Mouse (Mus musculus) hindbrain, embryonic 12.5 days (tissue): ENCODE results near the gene Map3k4. TPM values are rescaled to one million over a fixed set of nuclear protein-coding genes. Genes with fewer than 3 reads are reported as not detected.

Source experiments
- ATAC-seq: fragments of 200-750 bp; cut with Nextera tagmentation; 2 replicates; pipeline ENCODE4 v1.8.0; 2017; ENCODE audit warnings: moderate TSS enrichment; ENCODE audit not compliant: low FRiP score
- H3K27ac ChIP-seq: fragments of 300-500 bp; sonication (generic); 2 replicates; pipeline ENCODE4 v1.5.1; 2016; ENCODE audit warnings: mild to moderate bottlenecking
- H3K27me3 ChIP-seq: fragments of 300-500 bp; sonication (generic); 2 replicates; pipeline ENCODE4 v1.6.1; 2016; ENCODE audit warnings: mild to moderate bottlenecking
- H3K36me3 ChIP-seq: fragments of 300-500 bp; sonication (generic); 2 replicates; pipeline ENCODE4 v1.6.1; 2016; ENCODE audit warnings: mild to moderate bottlenecking
- H3K4me1 ChIP-seq: fragments of 300-500 bp; sonication (generic); 2 replicates; pipeline ENCODE4 v1.6.1; 2016
- H3K4me2 ChIP-seq: fragments of 300-500 bp; sonication (generic); replicated peaks from 2 replicates; pipeline ENCODE4 v1.6.1; 2016; ENCODE audit warnings: mild to moderate bottlenecking
- H3K4me3 ChIP-seq: fragments of 300-500 bp; sonication (generic); 2 replicates; pipeline ENCODE4 v1.5.1; 2016; ENCODE audit warnings: mild to moderate bottlenecking
- H3K9ac ChIP-seq: fragments of 300-500 bp; sonication (generic); 2 replicates; pipeline ENCODE4 v1.6.1; 2016; ENCODE audit warnings: mild to moderate bottlenecking, moderate library complexity
- H3K9me3 ChIP-seq: fragments of 300-500 bp; sonication (generic); replicated peaks from 2 replicates; pipeline ENCODE4 v1.6.1; 2016; ENCODE audit warnings: mild to moderate bottlenecking
- WGBS: fragments of 180-500 bp; shearing (Covaris S2); methylation state at CpG from one replicate; pipeline ENCODE4 v1.1.7; 2016; 5-methylcytosine and 5-hydroxymethylcytosine counted together
- polyA plus RNA-seq: library from polyadenylated mRNA; unstranded; fragments of >200 nt; fragmentation: Nextera tagmentation; extraction: Ambion mirVana; gene quantifications from 2 replicates; pipeline ENCODE4 v1.2.1, GENCODE M21; 2016

Map3k4 gene
- polyA plus RNA-seq, 1 experiment from 2014 or later = 60.3 TPM

GRCm38 (mm10) chr17:12262851-12263250 is 55.7 kb downstream of the Map3k4 start:
- Histone ChIP-seq H3K4me1 (peaks cover 16% of the 10 kb centered on the region), H3K36me3 (peaks cover 28% of the 10 kb centered on the region), H3K27me3 (no peaks in the 10 kb centered on the region), H3K9me3 (no peaks in the 10 kb centered on the region), H3K27ac (no peak overlapping the region), H3K4me3 (no peak overlapping the region), H3K9ac (no peak overlapping the region), H3K4me2 (no peak overlapping the region)
- WGBS = 88% methylated on average over 8 of the region's 8 CpGs
- no peak for ATAC-seq

- Histone ChIP-seq H3K4me3 (no peak overlapping the region), H3K27ac (no peak overlapping the region), H3K9me3 (no peaks in the 10 kb centered on the region), H3K9ac (no peak overlapping the region), H3K4me2 (no peak overlapping the region), H3K4me1 (peaks cover 10% of the 10 kb centered on the region), H3K36me3 (peaks cover 37% of the 10 kb centered on the region), H3K27me3 (no peaks in the 10 kb centered on the region)
- WGBS = 71% methylated on average over 2 of the region's 2 CpGs
- no peak for ATAC-seq
Observed at GRCm38 (mm10) chr17:12261887-12262286, 56.7 kb downstream of the Map3k4 start.

GRCm38 (mm10) chr17:12261376-12261775 is 57.2 kb downstream of the Map3k4 start:
- no peak overlapping the region for H3K27ac ChIP-seq
- no peaks in the 10 kb centered on the region for H3K9me3 ChIP-seq
- H3K9ac ChIP-seq = no peak overlapping the region
- no peak for ATAC-seq
- no peak overlapping the region for H3K4me2 ChIP-seq
- no peak overlapping the region for H3K4me3 ChIP-seq
- H3K36me3 ChIP-seq = peaks cover 42% of the 10 kb centered on the region
- H3K4me1 ChIP-seq = peaks cover 6% of the 10 kb centered on the region
- WGBS = 87% methylated on average over 7 of the region's 7 CpGs
- no peaks in the 10 kb centered on the region for H3K27me3 ChIP-seq

GRCm38 (mm10) chr17:12259957-12260356 is 58.6 kb downstream of the Map3k4 start:
- H3K4me3 ChIP-seq = no peak overlapping the region
- H3K4me2 ChIP-seq = no peak overlapping the region
- 91% methylated on average over 8 of the region's 8 CpGs for WGBS
- H3K36me3 ChIP-seq = peaks cover 56% of the 10 kb centered on the region
- no peaks in the 10 kb centered on the region for H3K4me1 ChIP-seq
- H3K27ac ChIP-seq = no peak overlapping the region
- ATAC-seq = no peak
- H3K9me3 ChIP-seq = no peaks in the 10 kb centered on the region
- no peaks in the 10 kb centered on the region for H3K27me3 ChIP-seq
- no peak overlapping the region for H3K9ac ChIP-seq

DNA sequence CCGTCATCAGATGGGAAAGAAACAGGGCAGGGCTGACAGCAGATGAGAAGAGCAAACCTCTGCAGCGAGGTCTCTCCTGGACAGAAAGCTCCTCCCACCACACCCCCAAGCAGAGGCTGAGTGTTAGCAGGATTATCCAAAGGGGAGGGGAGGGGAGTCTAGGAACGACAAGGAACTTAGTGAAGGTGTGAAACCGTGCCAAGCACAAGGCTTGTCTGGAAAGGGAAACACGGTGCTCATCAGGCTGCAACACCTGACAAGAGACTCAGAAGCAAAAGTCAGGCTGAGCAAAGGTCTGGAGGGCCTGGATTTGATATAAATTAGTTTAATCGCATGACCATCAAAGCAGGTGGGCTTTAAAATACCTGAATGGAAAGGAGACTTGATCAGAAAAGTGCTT is 60.1 kb downstream of the Map3k4 start:
- Histone ChIP-seq H3K4me3 (no peak overlapping the region), H3K27me3 (no peaks in the 10 kb centered on the region), H3K4me2 (no peak overlapping the region), H3K27ac (no peak overlapping the region), H3K36me3 (peaks cover 66% of the 10 kb centered on the region), H3K9me3 (no peaks in the 10 kb centered on the region), H3K9ac (no peak overlapping the region), H3K4me1 (no peaks in the 10 kb centered on the region)
- ATAC-seq = no peak
- WGBS = 84% methylated on average over 6 of the region's 6 CpGs

- Histone ChIP-seq H3K4me3 (no peak overlapping the region), H3K9ac (no peak overlapping the region), H3K27ac (no peak overlapping the region), H3K4me2 (no peak overlapping the region), H3K36me3 (peaks cover 87% of the 10 kb centered on the region), H3K27me3 (no peaks in the 10 kb centered on the region), H3K4me1 (no peaks in the 10 kb centered on the region), H3K9me3 (peaks cover 6% of the 10 kb centered on the region; the same call in 1 of the 2 replicates)
- no peak for ATAC-seq
- WGBS = 98% methylated on average over 11 of the region's 11 CpGs
Observed at GRCm38 (mm10) chr17:12256142-12256541, 62.5 kb downstream of the Map3k4 start.

DNA sequence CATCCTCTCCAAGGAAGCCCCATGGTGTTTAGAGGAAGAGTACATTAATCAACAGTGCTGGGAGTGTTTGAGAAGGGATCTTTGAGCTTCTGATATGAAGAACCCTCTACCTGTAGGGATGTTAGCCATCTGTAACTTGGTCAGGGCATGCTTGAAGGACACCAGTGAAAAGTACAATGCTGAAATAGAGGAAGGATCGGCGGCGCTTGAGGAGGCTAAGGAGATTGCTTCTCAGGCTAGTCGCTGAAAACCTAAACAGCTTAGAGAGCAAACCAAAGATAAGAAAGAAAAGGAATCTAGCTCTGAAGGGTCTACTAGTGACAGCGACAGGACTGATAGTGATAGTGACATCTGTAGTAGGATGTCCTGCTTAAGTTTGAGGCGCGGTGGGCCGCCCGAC is 68.0 kb downstream of the Map3k4 start:
- WGBS = 96% methylated on average over 9 of the region's 9 CpGs

DNA sequence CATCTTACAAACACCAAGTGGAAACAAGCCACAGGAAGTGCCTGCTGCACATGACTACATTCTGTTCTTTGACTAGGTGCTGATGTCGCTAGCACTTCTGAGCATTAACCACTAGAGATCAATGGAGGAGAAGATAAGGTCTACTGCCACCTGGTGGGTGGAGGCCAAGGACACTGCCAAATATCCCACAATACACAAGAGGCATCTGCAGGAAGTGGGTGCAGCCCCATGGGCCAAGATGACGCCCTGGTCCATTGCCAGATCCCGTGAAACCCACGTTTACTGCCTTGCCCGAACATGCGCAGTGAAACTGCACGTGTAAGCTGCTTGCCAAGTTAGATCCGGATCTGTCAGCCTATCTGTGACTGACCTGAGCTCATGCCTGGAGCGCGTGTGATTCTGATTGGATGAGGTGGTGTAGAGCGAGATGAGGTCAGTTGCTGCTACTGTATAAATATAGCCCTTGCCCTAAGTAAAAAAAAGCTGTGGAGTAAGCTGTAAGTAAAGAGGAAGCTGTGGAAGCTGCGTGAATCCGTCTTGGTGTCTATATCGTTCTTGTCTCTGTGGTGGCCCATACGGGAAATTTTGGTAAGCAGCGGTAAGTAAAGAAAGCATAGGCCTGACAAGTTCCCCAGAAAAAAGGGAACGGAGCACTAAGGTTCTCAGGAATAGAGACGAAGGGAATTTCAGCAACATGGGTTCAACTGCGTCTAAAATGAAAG is 68.7 kb downstream of the Map3k4 start:
- H3K36me3 ChIP-seq = peaks cover 74% of the 10 kb centered on the region
- whole genome bisulfite sequencing = 95% methylated on average over 19 of the region's 19 CpGs

More for the DNA sequence above, 68.0 kb downstream of the Map3k4 start:
- H3K4me3 ChIP-seq = no peak overlapping the region
- H3K36me3 ChIP-seq = peaks cover 80% of the 10 kb centered on the region
- H3K4me1 ChIP-seq = no peaks in the 10 kb centered on the region
- H3K9me3 ChIP-seq = peaks cover 6% of the 10 kb centered on the region; the same call in 1 of the 2 replicates
- no peak overlapping the region for H3K4me2 ChIP-seq
- no peaks in the 10 kb centered on the region for H3K27me3 ChIP-seq
- no peak overlapping the region for H3K9ac ChIP-seq
- no peak overlapping the region for H3K27ac ChIP-seq
- ATAC-seq = no peak

GRCm38 (mm10) chr17:12240701-12241100 is 77.9 kb downstream of the Map3k4 start:
- H3K27me3 ChIP-seq = no peaks in the 10 kb centered on the region
- no peak overlapping the region for H3K4me2 ChIP-seq
- 87% methylated on average over 3 of the region's 3 CpGs for WGBS
- H3K9me3 ChIP-seq = no peaks in the 10 kb centered on the region
- H3K4me3 ChIP-seq = no peak overlapping the region
- H3K27ac ChIP-seq = no peak overlapping the region
- no peaks in the 10 kb centered on the region for H3K4me1 ChIP-seq
- no peak for ATAC-seq
- peaks cover 59% of the 10 kb centered on the region for H3K36me3 ChIP-seq
- no peak overlapping the region for H3K9ac ChIP-seq

More for the DNA sequence above, 68.7 kb downstream of the Map3k4 start:
- Histone ChIP-seq H3K4me3 (no peak overlapping the region), H3K4me1 (no peaks in the 10 kb centered on the region), H3K9me3 (peaks cover 6% of the 10 kb centered on the region; the same call in 1 of the 2 replicates), H3K9ac (no peak overlapping the region), H3K4me2 (no peak overlapping the region), H3K27me3 (no peaks in the 10 kb centered on the region), H3K27ac (no peak overlapping the region)
- no peak for ATAC-seq

GRCm38 (mm10) chr17:12232724-12233123 is 85.9 kb downstream of the Map3k4 start:
- H3K27me3 ChIP-seq = no peaks in the 10 kb centered on the region
- peaks cover 80% of the 10 kb centered on the region for H3K36me3 ChIP-seq
- no peak for ATAC-seq
- no peaks in the 10 kb centered on the region for H3K9me3 ChIP-seq
- H3K9ac ChIP-seq = no peak overlapping the region
- no peaks in the 10 kb centered on the region for H3K4me1 ChIP-seq
- no peak overlapping the region for H3K4me3 ChIP-seq
- no peak overlapping the region for H3K27ac ChIP-seq
- H3K4me2 ChIP-seq = no peak overlapping the region
- 96% methylated on average over 6 of the region's 6 CpGs for WGBS

DNA sequence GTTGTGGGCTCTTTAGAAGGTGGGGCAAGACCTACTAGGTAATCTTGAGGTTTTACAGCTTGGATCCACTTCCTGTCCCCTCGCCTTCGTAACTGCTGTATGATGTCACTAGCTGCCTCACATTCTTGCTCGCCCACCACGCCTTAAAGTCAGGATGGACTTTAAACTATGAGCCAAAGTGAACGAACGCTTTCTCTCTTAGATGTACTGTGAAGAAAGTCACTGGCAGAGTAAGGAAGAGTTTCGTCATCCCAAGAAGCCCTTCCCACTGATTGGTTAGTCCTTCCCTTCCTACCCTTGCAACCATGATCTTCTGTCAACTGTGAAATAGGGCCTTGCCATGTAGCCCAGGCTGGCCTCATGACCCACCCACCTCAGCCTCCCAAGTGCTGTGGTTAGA is 87.5 kb downstream of the Map3k4 start:
- ATAC-seq = no peak
- 94% methylated on average over 7 of the region's 7 CpGs for WGBS
- no peaks in the 10 kb centered on the region for H3K9me3 ChIP-seq

GRCm38 (mm10) chr17:12230167-12230566 is 88.4 kb downstream of the Map3k4 start:
- 83% methylated on average over 6 of the region's 6 CpGs for WGBS
- H3K27ac ChIP-seq = no peak overlapping the region
- no peaks in the 10 kb centered on the region for H3K27me3 ChIP-seq
- no peaks in the 10 kb centered on the region for H3K4me1 ChIP-seq
- no peak overlapping the region for H3K4me2 ChIP-seq
- peak; percentile 38; the same call in 1 of the 2 replicates for ATAC-seq
- no peak overlapping the region for H3K9ac ChIP-seq
- H3K9me3 ChIP-seq = no peaks in the 10 kb centered on the region
- no peak overlapping the region for H3K4me3 ChIP-seq
- peaks cover 72% of the 10 kb centered on the region for H3K36me3 ChIP-seq

More for the DNA sequence above, 87.5 kb downstream of the Map3k4 start:
- H3K36me3 ChIP-seq = peaks cover 81% of the 10 kb centered on the region
- H3K9ac ChIP-seq = no peak overlapping the region
- no peaks in the 10 kb centered on the region for H3K27me3 ChIP-seq
- no peaks in the 10 kb centered on the region for H3K4me1 ChIP-seq
- no peak overlapping the region for H3K4me3 ChIP-seq
- no peak overlapping the region for H3K4me2 ChIP-seq
- H3K27ac ChIP-seq = no peak overlapping the region

GRCm38 (mm10) chr17:12229756-12230155 is 88.8 kb downstream of the Map3k4 start:
- no peaks in the 10 kb centered on the region for H3K9me3 ChIP-seq
- no peaks in the 10 kb centered on the region for H3K27me3 ChIP-seq
- no peak overlapping the region for H3K4me2 ChIP-seq
- 90% methylated on average over 9 of the region's 9 CpGs for WGBS
- H3K4me1 ChIP-seq = no peaks in the 10 kb centered on the region
- no peak overlapping the region for H3K4me3 ChIP-seq
- peaks cover 68% of the 10 kb centered on the region for H3K36me3 ChIP-seq
- ATAC-seq = no peak
- no peak overlapping the region for H3K9ac ChIP-seq
- H3K27ac ChIP-seq = no peak overlapping the region
